Mouse (Mus musculus) lung, adult 10 weeks (tissue): ENCODE results near the gene Slc28a3. TPM values are rescaled to one million over a fixed set of nuclear protein-coding genes. Genes with fewer than 3 reads are reported as not detected.

ENCODE experiments used
- polyA plus RNA-seq: library from polyadenylated mRNA; stranded (reverse); fragments of 350-450 nt; fragmentation: Illumina TruSeq; extraction: RNeasy Lipid Tissue Mini Kit (QIAGEN cat#74804); gene quantifications from one replicate; pipeline ENCODE4 v1.2.3, GENCODE M21; 2014; ENCODE audit warnings: low read depth, low replicate concordance; ENCODE audit not compliant: insufficient read depth

The Slc28a3 gene
- polyA plus RNA-seq: 0.29 TPM

GRCm38 (mm10) chr13:58610716-58611115 is at the start of gene Slc28a3:
Gene Slc28a3, minus strand, starts transcription at chr13:58610877.

Other genes starting within 250 kb of the Slc28a3 start
- gene 2210016F16Rik, start 225.7 kb downstream of the Slc28a3 start, polyA plus RNA-seq: 17.6 TPM
- gene Rmi1, start 208.6 kb downstream of the Slc28a3 start, polyA plus RNA-seq: 13.2 TPM
- gene Hnrnpk, start 207.5 kb downstream of the Slc28a3 start, polyA plus RNA-seq: 267 TPM
- 4.1 TPM for gene Ntrk2, start 195.7 kb upstream of the Slc28a3 start, polyA plus RNA-seq